Mouse (Mus musculus) ES-Bruce4 (cell line): ENCODE results near the gene Pheta1. TPM values are rescaled to one million over a fixed set of nuclear protein-coding genes. Genes with fewer than 3 reads are reported as not detected.

ENCODE experiments used
- H3K27ac ChIP-seq: 2 replicates; pipeline ENCODE4 v1.5.1; 2012; ENCODE audit warnings: low read length, inconsistent platforms; ENCODE audit not compliant: insufficient read depth
- H3K27me3 ChIP-seq: 2 replicates; pipeline ENCODE4 v1.6.1; 2012; ENCODE audit warnings: mild to moderate bottlenecking, low read length, inconsistent platforms; ENCODE audit not compliant: control insufficient read depth, poor library complexity, insufficient read depth, severe bottlenecking
- H3K36me3 ChIP-seq: 2 replicates; pipeline ENCODE4 v1.6.1; 2012; ENCODE audit warnings: inconsistent platforms, mild to moderate bottlenecking, low read length, moderate library complexity; ENCODE audit not compliant: control insufficient read depth, poor library complexity, insufficient read depth, severe bottlenecking
- H3K4me1 ChIP-seq: one replicate; pipeline ENCODE4 v1.8.1; 2011; ENCODE audit warnings: low read length; ENCODE audit not compliant: control insufficient read depth, insufficient read depth
- H3K4me3 ChIP-seq: 2 replicates; pipeline ENCODE4 v1.5.1; 2011; ENCODE audit warnings: low read depth, mild to moderate bottlenecking, low read length
- H3K9ac ChIP-seq: 2 replicates; pipeline ENCODE4 v1.6.1; 2012; ENCODE audit warnings: low read depth, mild to moderate bottlenecking, inconsistent platforms; ENCODE audit not compliant: poor library complexity, severe bottlenecking
- H3K9me3 ChIP-seq: replicated peaks from 2 replicates; pipeline ENCODE4 v1.6.1; 2012; ENCODE audit warnings: mild to moderate bottlenecking, low read length, inconsistent platforms; ENCODE audit not compliant: control insufficient read depth, poor library complexity, insufficient read depth, severe bottlenecking
- CTCF ChIP-seq: IDR thresholded peaks from one replicate; pipeline ENCODE4 v1.8.1; 2011; ENCODE audit warnings: low read depth, low read length
- EP300 ChIP-seq: IDR thresholded peaks from 2 replicates; pipeline ENCODE4 v1.6.1; 2011; ENCODE audit warnings: low read depth, low read length; ENCODE audit not compliant: insufficient read depth
- POLR2A ChIP-seq: IDR thresholded peaks from one replicate; pipeline ENCODE4 v1.8.1; 2011; ENCODE audit warnings: low read length; ENCODE audit not compliant: insufficient read depth
- polyA plus RNA-seq: library from polyadenylated mRNA; stranded (reverse); fragments of >200 nt; gene quantifications from 2 replicates; pipeline ENCODE4 v1.2.4, GENCODE M21; 2011; ENCODE audit warnings: low read depth; ENCODE audit not compliant: missing spikeins, insufficient read depth, insufficient read length

The Pheta1 gene
- polyA plus RNA-seq, 1 experiment, result 5.8 TPM

- H3K27me3 ChIP-seq, result no peaks in the 10 kb centered on the region
- no peak overlapping the region for H3K4me3 ChIP-seq
- TF ChIP-seq POLR2A, result no peak
- no peak for TF ChIP-seq EP300
- TF ChIP-seq CTCF, result no peak
- no peaks in the 10 kb centered on the region for H3K9me3 ChIP-seq
- no peak overlapping the region for H3K27ac ChIP-seq
- peaks cover 12% of the 10 kb centered on the region for H3K36me3 ChIP-seq
- no peaks in the 10 kb centered on the region for H3K4me1 ChIP-seq
- no peak overlapping the region for H3K9ac ChIP-seq
These were observed 27.2 kb upstream of the Pheta1 start for GRCm38 (mm10) chr5:121821552-121821951.

- peaks cover 4% of the 10 kb centered on the region; the same call in 1 of the 2 replicates for H3K36me3 ChIP-seq
- no peak overlapping the region for H3K27ac ChIP-seq
- TF ChIP-seq EP300 (no peak), POLR2A (no peak), CTCF (no peak)
- no peaks in the 10 kb centered on the region for H3K27me3 ChIP-seq
- H3K9ac ChIP-seq, result no peak overlapping the region
- H3K4me1 ChIP-seq, result no peaks in the 10 kb centered on the region
- no peak overlapping the region for H3K4me3 ChIP-seq
- H3K9me3 ChIP-seq, result no peaks in the 10 kb centered on the region
These were observed 25.8 kb upstream of the Pheta1 start for GRCm38 (mm10) chr5:121822786-121823505.

GRCm38 (mm10) chr5:121823668-121824067 lies 25.1 kb upstream of the Pheta1 start:
- no peaks in the 10 kb centered on the region for H3K4me1 ChIP-seq
- no peak overlapping the region for H3K4me3 ChIP-seq
- H3K36me3 ChIP-seq, result 0 out of 2 replicates have a peak, but pooled peaks cover 4% of the 10 kb centered on the region
- H3K9ac ChIP-seq, result no peak overlapping the region
- no peaks in the 10 kb centered on the region for H3K27me3 ChIP-seq
- no peak overlapping the region for H3K27ac ChIP-seq
- no peaks in the 10 kb centered on the region for H3K9me3 ChIP-seq
- no peak for TF ChIP-seq CTCF
- TF ChIP-seq POLR2A, result no peak
- no peak for TF ChIP-seq EP300

GRCm38 (mm10) chr5:121824121-121824520 lies 24.7 kb upstream of the Pheta1 start:
- Histone ChIP-seq H3K27ac (no peak overlapping the region), H3K27me3 (no peaks in the 10 kb centered on the region), H3K4me1 (no peaks in the 10 kb centered on the region), H3K9me3 (no peaks in the 10 kb centered on the region), H3K4me3 (no peak overlapping the region), H3K9ac (no peak overlapping the region), H3K36me3 (0 out of 2 replicates have a peak, but pooled peaks cover 4% of the 10 kb centered on the region)
- TF ChIP-seq POLR2A (no peak), EP300 (no peak), CTCF (no peak)

GRCm38 (mm10) chr5:121825606-121826005 lies 23.2 kb upstream of the Pheta1 start:
- Histone ChIP-seq H3K4me3 (no peak overlapping the region), H3K27ac (no peak overlapping the region), H3K4me1 (no peaks in the 10 kb centered on the region), H3K36me3 (0 out of 2 replicates have a peak, but pooled peaks cover 2% of the 10 kb centered on the region), H3K9ac (no peak overlapping the region), H3K9me3 (no peaks in the 10 kb centered on the region), H3K27me3 (no peaks in the 10 kb centered on the region)
- TF ChIP-seq POLR2A, result no peak
- no peak for TF ChIP-seq EP300
- no peak for TF ChIP-seq CTCF

GRCm38 (mm10) chr5:121827876-121828275 lies 20.9 kb upstream of the Pheta1 start:
- Histone ChIP-seq H3K4me1 (no peaks in the 10 kb centered on the region), H3K9me3 (no peaks in the 10 kb centered on the region), H3K9ac (no peak overlapping the region), H3K27ac (no peak overlapping the region), H3K27me3 (no peaks in the 10 kb centered on the region), H3K4me3 (no peak overlapping the region; the same call in 1 of the 2 replicates), H3K36me3 (0 out of 2 replicates have a peak, but pooled peaks cover 2% of the 10 kb centered on the region)
- TF ChIP-seq POLR2A, result no peak
- no peak for TF ChIP-seq EP300
- no peak for TF ChIP-seq CTCF
